ENCODE assay signal across 16 mouse cellular contexts in the genomic region with DNA sequence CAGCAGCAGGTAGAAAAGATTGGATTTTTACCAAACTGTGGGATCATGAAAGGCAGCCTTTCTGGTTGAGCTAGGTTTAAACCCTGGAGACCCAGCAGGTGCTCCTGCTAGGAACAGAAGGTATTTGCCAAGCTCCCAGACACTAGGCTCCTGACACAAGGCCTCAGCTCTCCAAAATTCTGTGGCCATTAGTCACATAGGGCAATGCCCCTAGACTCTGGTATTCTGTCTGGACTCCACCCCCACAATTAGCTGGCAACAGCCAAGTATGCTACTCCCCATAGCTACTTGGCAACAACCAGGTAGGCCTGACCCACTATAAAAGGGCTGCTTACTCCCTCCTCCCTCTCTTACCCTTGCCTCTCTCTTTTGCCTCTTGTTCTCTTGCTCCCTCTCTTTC.
A peak's percentile ranks its signal among the peaks of the same experiment; 100 is the strongest.
DNase-seq lines count a peak whose midpoint lies in the region; ATAC-seq lines count a peak whose summit lies in the region.
"Had no signal": no experiment of that assay in that cellular context is flagged by ENCODE, and none has a peak within 500 bp of the region (broad histone marks: within the 10 kb centered on the region; RNA-seq: fewer than 3 reads in every experiment).

No protein-coding gene starts in this region.

- DNase-seq in cerebellum, adult 11-12 months: peak; percentile 69
- DNase-seq in R1 (ENCODE audit: low read depth, low spot score): peak; percentile 11
- peak; percentile 23 to 44 for DNase-seq in cerebellum, postnatal 25 days
- DNase-seq in lung, postnatal 10 days: peak; percentile 6
- DNase-seq in embryo, embryonic 9.5 days (ENCODE audit: extremely low spot score): no peak
- DNase-seq in layer of hippocampus, postnatal 36 days: no peak
- no peak for DNase-seq in kidney, adult 11 months
- DNase-seq: gastrocnemius, postnatal 36 days; kidney, adult 9 months; kidney, postnatal 4 days; liver, postnatal 0 days; spleen, adult 18-20 months; thymus, postnatal 25 days had no signal

- no peak for ATAC-seq in cerebellum, adult (ENCODE audit: insufficient number of reproducible peaks, low FRiP score, low TSS enrichment)
- ATAC-seq: forebrain, embryonic 14.5 days; inflammation-experienced regulatory T-cells, adult 6 months; liver, postnatal 0 days had no signal

Comparison
In these comparisons a context has a peak if more than half of its experiments do, and no peak if none do; other contexts are left out.
1. DNase-seq: peak in cerebellum, adult 11-12 months (single experiment), R1 (single experiment), cerebellum, postnatal 25 days (2 of 2) and lung, postnatal 10 days (single experiment); none in embryo, embryonic 9.5 days (single experiment), layer of hippocampus, postnatal 36 days (0 of 2) and kidney, adult 11 months (single experiment).